Mouse (Mus musculus) thymus, adult 2 months (tissue): Measurements from ENCODE around the gene Wfikkn2.

Source experiments
- CTCF ChIP-seq: fragments of 200-500 bp; IDR thresholded peaks from 2 replicates; pipeline ENCODE4 v1.5.1; 2012; ENCODE audit warnings: mild to moderate bottlenecking, control low read depth, low read length, moderate library complexity, borderline replicate concordance; ENCODE audit not compliant: control insufficient read depth, poor library complexity, insufficient read depth; ENCODE audit errors: extremely low read depth
- POLR2A ChIP-seq: fragments of 200-500 bp; IDR thresholded peaks from 2 replicates; pipeline ENCODE4 v1.6.1; 2012; ENCODE audit warnings: mild to moderate bottlenecking, low read length, control low read depth, moderate library complexity; ENCODE audit not compliant: control insufficient read depth, poor library complexity, insufficient read depth; ENCODE audit errors: extremely low read depth

DNA sequence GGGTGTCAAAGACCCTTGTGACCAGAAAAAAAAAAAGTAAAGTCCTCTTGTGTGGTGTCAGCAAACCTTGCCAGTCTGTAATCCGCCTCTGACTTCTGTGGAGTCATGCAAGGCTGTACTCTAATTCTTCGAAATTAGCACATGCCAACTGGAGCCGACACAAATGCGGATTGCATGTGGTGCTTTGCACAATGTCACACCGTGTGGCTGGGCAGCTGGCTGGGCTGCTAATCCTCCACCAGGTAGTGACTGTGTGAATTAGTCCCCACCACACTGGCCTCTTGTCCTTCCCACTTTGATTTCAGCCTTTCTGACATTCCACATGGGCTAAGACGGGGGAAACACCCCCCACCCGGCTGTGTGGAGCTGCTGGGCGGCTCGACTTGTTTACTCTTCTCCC, 6.1 kb downstream of the Wfikkn2 start:
- TF ChIP-seq CTCF, result no peak
- no peak for TF ChIP-seq POLR2A
